18 mouse cellular contexts compared by ENCODE assay signal in genomic region chr6:113855581-113855980, GRCm38 (mm10).
DNase-seq lines count a peak whose midpoint lies in the region; ATAC-seq lines count a peak whose summit lies in the region.
"Had no signal": no experiment of that assay in that cellular context is flagged by ENCODE, and none has a peak within 500 bp of the region (broad histone marks: within the 10 kb centered on the region; RNA-seq: fewer than 3 reads in every experiment).

No protein-coding gene starts in this region.

- H3K4me2 ChIP-seq in forebrain, embryonic 14.5 days (ENCODE audit: low read length) = no peak overlapping the region
- H3K4me2 ChIP-seq in forebrain, embryonic 11.5 days (ENCODE audit: low read depth, low read length, severe bottlenecking) = no peak overlapping the region
- no peak overlapping the region for H3K4me2 ChIP-seq in neural tube, embryonic 13.5 days
- H3K4me2 ChIP-seq: kidney, embryonic 15.5 days; limb, embryonic 13.5 days; liver, embryonic 15.5 days; midbrain, embryonic 13.5 days had no signal

- DNase-seq in forebrain, embryonic 14.5 days (ENCODE audit: low spot score) = peak; percentile 50
- no peak for DNase-seq in forebrain, embryonic 11.5 days (ENCODE audit: low spot score)
- DNase-seq in neural tube, embryonic 10.5 days (ENCODE audit: extremely low spot score, low spot score) = no peak
- peak; percentile 63 to 70 for DNase-seq in cerebellum, postnatal 36 days
- no peak for DNase-seq in thymus, postnatal 0 days (ENCODE audit: low spot score)
- no peak for DNase-seq in urinary bladder, postnatal 36 days (ENCODE audit: low spot score in 2 of 2)
- DNase-seq: adrenal gland, postnatal 10 days; B cell, adult 2 months; gastrocnemius, postnatal 10 days; heart, postnatal 10 days; right cerebral cortex, adult 18-20 months; thymus, adult 18-20 months had no signal

- H3K4me1 ChIP-seq in forebrain, embryonic 14.5 days (ENCODE audit: control insufficient read depth, insufficient read depth, low read length) = peaks cover 39% of the 10 kb centered on the region
- no peaks in the 10 kb centered on the region; the same call in 1 of the 2 replicates for H3K4me1 ChIP-seq in forebrain, embryonic 11.5 days (replicated peaks; ENCODE audit: control insufficient read depth, insufficient read depth, low read length)
- peaks cover 70% of the 10 kb centered on the region for H3K4me1 ChIP-seq in neural tube, embryonic 13.5 days (replicated peaks)
- H3K4me1 ChIP-seq: kidney, embryonic 15.5 days; limb, embryonic 13.5 days had no signal

- H3K9me3 ChIP-seq in forebrain, embryonic 14.5 days (replicated peaks; ENCODE audit: control insufficient read depth, low read length) = no peaks in the 10 kb centered on the region
- no peaks in the 10 kb centered on the region for H3K9me3 ChIP-seq in forebrain, embryonic 11.5 days (ENCODE audit: control insufficient read depth, low read length)
- no peaks in the 10 kb centered on the region for H3K9me3 ChIP-seq in neural tube, embryonic 13.5 days
- H3K9me3 ChIP-seq: kidney, embryonic 15.5 days; limb, embryonic 13.5 days; liver, embryonic 15.5 days; midbrain, embryonic 13.5 days had no signal

- no peaks in the 10 kb centered on the region for H3K27me3 ChIP-seq in forebrain, embryonic 14.5 days (replicated peaks; ENCODE audit: control insufficient read depth, insufficient read depth, low read length)
- H3K27me3 ChIP-seq in forebrain, embryonic 11.5 days (ENCODE audit: control insufficient read depth, insufficient read depth, low read length) = no peaks in the 10 kb centered on the region
- H3K27me3 ChIP-seq in neural tube, embryonic 13.5 days = no peaks in the 10 kb centered on the region
- H3K27me3 ChIP-seq: kidney, embryonic 15.5 days; limb, embryonic 13.5 days; liver, embryonic 15.5 days; midbrain, embryonic 13.5 days had no signal

- H3K27ac ChIP-seq in forebrain, embryonic 14.5 days (ENCODE audit: low read depth, low read length) = peak overlapping the region; percentile 88
- no peak overlapping the region for H3K27ac ChIP-seq in forebrain, embryonic 11.5 days (ENCODE audit: low read depth, low read length)
- H3K27ac ChIP-seq in neural tube, embryonic 13.5 days (replicated peaks) = peak overlapping the region; percentile 67
- H3K27ac ChIP-seq: kidney, embryonic 15.5 days; limb, embryonic 13.5 days; liver, embryonic 15.5 days; midbrain, embryonic 13.5 days had no signal

- no peak overlapping the region for H3K4me3 ChIP-seq in forebrain, embryonic 14.5 days (ENCODE audit: low read depth, low read length)
- H3K4me3 ChIP-seq in forebrain, embryonic 11.5 days (ENCODE audit: low read depth, low read length) = no peak overlapping the region
- no peak overlapping the region for H3K4me3 ChIP-seq in neural tube, embryonic 13.5 days
- H3K4me3 ChIP-seq: kidney, embryonic 15.5 days; limb, embryonic 13.5 days; liver, embryonic 15.5 days; midbrain, embryonic 13.5 days had no signal

- H3K9ac ChIP-seq in forebrain, embryonic 14.5 days (ENCODE audit: low read length) = no peak overlapping the region
- no peak overlapping the region for H3K9ac ChIP-seq in forebrain, embryonic 11.5 days (ENCODE audit: low read length)
- no peak overlapping the region for H3K9ac ChIP-seq in neural tube, embryonic 13.5 days
- H3K9ac ChIP-seq: kidney, embryonic 15.5 days; limb, embryonic 13.5 days; liver, embryonic 15.5 days; midbrain, embryonic 13.5 days had no signal

- H3K36me3 ChIP-seq in forebrain, embryonic 14.5 days (ENCODE audit: control insufficient read depth, insufficient read depth, low read length) = no peaks in the 10 kb centered on the region
- no peaks in the 10 kb centered on the region for H3K36me3 ChIP-seq in forebrain, embryonic 11.5 days (ENCODE audit: control insufficient read depth, insufficient read depth, low read length)
- H3K36me3 ChIP-seq in neural tube, embryonic 13.5 days = no peaks in the 10 kb centered on the region
- H3K36me3 ChIP-seq: kidney, embryonic 15.5 days; limb, embryonic 13.5 days; liver, embryonic 15.5 days; midbrain, embryonic 13.5 days had no signal

- ATAC-seq in forebrain, embryonic 14.5 days = 0 out of 2 replicates have a peak, but pooled peaks have one; percentile 5
- ATAC-seq in forebrain, embryonic 11.5 days (replicated peaks; ENCODE audit: low FRiP score) = no peak
- no peak for ATAC-seq in neural tube, embryonic 13.5 days (ENCODE audit: low read depth)
- ATAC-seq: lung, postnatal 0 days; midbrain, embryonic 13.5 days had no signal

Comparison
In these comparisons a context has a peak if more than half of its experiments do, and no peak if none do; other contexts are left out.
1. DNase-seq: peak in forebrain, embryonic 14.5 days (single experiment) and cerebellum, postnatal 36 days (2 of 2); none in forebrain, embryonic 11.5 days (single experiment), neural tube, embryonic 10.5 days (single experiment), thymus, postnatal 0 days (single experiment) and urinary bladder, postnatal 36 days (0 of 2).